Mouse (Mus musculus) lung, embryonic 16.5 days (tissue): ENCODE measurements around the gene Lgals3. TPM values are rescaled to one million over a fixed set of nuclear protein-coding genes. Genes with fewer than 3 reads are reported as not detected.

Source experiments
- ATAC-seq: fragments of 200-750 bp; cut with Nextera tagmentation; 2 replicates; pipeline ENCODE4 v1.8.0; 2017; ENCODE audit warnings: low read depth, mild to moderate bottlenecking, moderate library complexity
- H3K27ac ChIP-seq: fragments of 300-500 bp; sonication (generic); 2 replicates; pipeline ENCODE4 v1.5.1; 2014; ENCODE audit warnings: mild to moderate bottlenecking, control low read depth, low read length
- H3K27me3 ChIP-seq: fragments of 300-500 bp; sonication (generic); 2 replicates; pipeline ENCODE4 v1.6.1; 2014; ENCODE audit warnings: low read depth, low read length, mixed read lengths; ENCODE audit not compliant: control insufficient read depth, insufficient read depth
- H3K36me3 ChIP-seq: fragments of 300-500 bp; sonication (generic); 2 replicates; pipeline ENCODE4 v1.6.1; 2014; ENCODE audit warnings: low read length; ENCODE audit not compliant: control insufficient read depth, insufficient read depth
- H3K4me1 ChIP-seq: fragments of 300-500 bp; sonication (generic); replicated peaks from 2 replicates; pipeline ENCODE4 v1.6.1; 2014; ENCODE audit warnings: low read length, mixed read lengths; ENCODE audit not compliant: control insufficient read depth, insufficient read depth
- H3K4me2 ChIP-seq: fragments of 300-500 bp; sonication (generic); 2 replicates; pipeline ENCODE4 v1.6.1; 2014; ENCODE audit warnings: low read depth, low read length, control low read depth
- H3K4me3 ChIP-seq: fragments of 300-500 bp; sonication (generic); 2 replicates; pipeline ENCODE4 v1.5.1; 2014; ENCODE audit warnings: mild to moderate bottlenecking, low read length, control low read depth
- H3K9ac ChIP-seq: fragments of 300-500 bp; sonication (generic); 2 replicates; pipeline ENCODE4 v1.6.1; 2014; ENCODE audit warnings: low read length, control low read depth
- H3K9me3 ChIP-seq: fragments of 300-500 bp; sonication (generic); 2 replicates; pipeline ENCODE4 v1.6.1; 2016; ENCODE audit warnings: low read length; ENCODE audit not compliant: control insufficient read depth
- WGBS: fragments of 180-500 bp; shearing (Covaris S2); extraction: QIAGEN DNeasy Blood & Tissue Kit; methylation state at CpG from one replicate; pipeline ENCODE4 v1.1.7; 2014; 5-methylcytosine and 5-hydroxymethylcytosine counted together
- polyA plus RNA-seq: library from polyadenylated mRNA; unstranded; fragments of >200 nt; fragmentation: Nextera tagmentation; extraction: Ambion mirVana; gene quantifications from 2 replicates; pipeline ENCODE4 v1.2.1, GENCODE M21; 2015

Lgals3 gene
- polyA plus RNA-seq, 1 experiment from 2014 or later, result 67.9 TPM

GRCm38 (mm10) chr14:47417346-47417745 is 49.8 kb downstream of the Lgals3 start:
- peak overlapping the region; percentile 73 for H3K9ac ChIP-seq
- peak overlapping the region; percentile 79 for H3K4me2 ChIP-seq
- H3K9me3 ChIP-seq, result no peaks in the 10 kb centered on the region
- 21% methylated on average over 3 of the region's 3 CpGs for WGBS
- H3K27me3 ChIP-seq, result no peaks in the 10 kb centered on the region
- H3K4me1 ChIP-seq, result peaks cover 13% of the 10 kb centered on the region
- peak overlapping the region; percentile 71 for H3K27ac ChIP-seq
- no peak for ATAC-seq
- H3K36me3 ChIP-seq, result peaks cover 23% of the 10 kb centered on the region
- H3K4me3 ChIP-seq, result peak overlapping the region; percentile 76

GRCm38 (mm10) chr14:47417775-47418665 is 50.5 kb downstream of the Lgals3 start, which contains the start of gene Dlgap5:
Gene Dlgap5, minus strand, starts transcription at chr14:47418407.
- ATAC-seq, result peak; percentile 98
- peak within 1 kb of the TSS; percentile 76 for H3K4me3 ChIP-seq
- peaks cover 18% of the 10 kb centered on the region for H3K36me3 ChIP-seq
- peak within 1 kb of the TSS; percentile 71 for H3K27ac ChIP-seq
- H3K4me2 ChIP-seq, result peak within 1 kb of the TSS; percentile 79
- peak within 1 kb of the TSS; percentile 73 for H3K9ac ChIP-seq
- peaks cover 13% of the 10 kb centered on the region for H3K4me1 ChIP-seq
- 1% methylated on average over 36 of the region's 36 CpGs for WGBS
- H3K9me3 ChIP-seq, result no peaks in the 10 kb centered on the region
- H3K27me3 ChIP-seq, result no peaks in the 10 kb centered on the region

- H3K9ac ChIP-seq, result peak overlapping the region; percentile 62
- peak; percentile 35 for ATAC-seq
- H3K27ac ChIP-seq, result peak overlapping the region; percentile 67
Measured at GRCm38 (mm10) chr14:47418666-47418991, 51.1 kb downstream of the Lgals3 start.

GRCm38 (mm10) chr14:47419034-47419625 is 51.6 kb downstream of the Lgals3 start:
- Histone ChIP-seq H3K4me2 (no peak overlapping the region), H3K9me3 (no peaks in the 10 kb centered on the region), H3K4me1 (peaks cover 13% of the 10 kb centered on the region), H3K27me3 (no peaks in the 10 kb centered on the region), H3K36me3 (peaks cover 16% of the 10 kb centered on the region), H3K4me3 (no peak overlapping the region), H3K27ac (no peak overlapping the region; the same call in 1 of the 2 replicates), H3K9ac (no peak overlapping the region)
- ATAC-seq, result no peak
- 67% methylated on average over 9 of the region's 9 CpGs for WGBS

More at GRCm38 (mm10) chr14:47418666-47418991, 51.1 kb downstream of the Lgals3 start:
- Histone ChIP-seq H3K4me1 (peaks cover 13% of the 10 kb centered on the region), H3K9me3 (no peaks in the 10 kb centered on the region), H3K36me3 (peaks cover 18% of the 10 kb centered on the region), H3K4me2 (peak overlapping the region; percentile 79), H3K4me3 (peak overlapping the region; percentile 76), H3K27me3 (no peaks in the 10 kb centered on the region)
- WGBS, result 20% methylated on average over 5 of the region's 5 CpGs

- Histone ChIP-seq H3K27me3 (no peaks in the 10 kb centered on the region), H3K9ac (no peak overlapping the region), H3K4me2 (no peak overlapping the region), H3K9me3 (no peaks in the 10 kb centered on the region), H3K27ac (no peak overlapping the region), H3K4me3 (no peak overlapping the region), H3K4me1 (peaks cover 13% of the 10 kb centered on the region), H3K36me3 (peaks cover 13% of the 10 kb centered on the region)
- WGBS, result 88% methylated on average over 24 of the region's 24 CpGs
- no peak for ATAC-seq
Measured at GRCm38 (mm10) chr14:47419723-47420276, 52.2 kb downstream of the Lgals3 start.

GRCm38 (mm10) chr14:47421606-47422005 is 54.1 kb downstream of the Lgals3 start:
- Histone ChIP-seq H3K9ac (no peak overlapping the region), H3K4me2 (no peak overlapping the region), H3K9me3 (no peaks in the 10 kb centered on the region), H3K4me1 (peaks cover 13% of the 10 kb centered on the region), H3K27me3 (no peaks in the 10 kb centered on the region), H3K36me3 (no peaks in the 10 kb centered on the region), H3K4me3 (no peak overlapping the region), H3K27ac (no peak overlapping the region)
- 28% methylated on average over 2 of the region's 2 CpGs for WGBS
- no peak for ATAC-seq

- Histone ChIP-seq H3K36me3 (no peaks in the 10 kb centered on the region), H3K4me3 (no peak overlapping the region), H3K9me3 (no peaks in the 10 kb centered on the region), H3K27ac (no peak overlapping the region), H3K27me3 (no peaks in the 10 kb centered on the region), H3K9ac (no peak overlapping the region), H3K4me2 (no peak overlapping the region), H3K4me1 (peaks cover 5% of the 10 kb centered on the region)
- ATAC-seq, result no peak
- WGBS, result 72% methylated on average over 4 of the region's 4 CpGs
Measured at GRCm38 (mm10) chr14:47422466-47422865, 54.9 kb downstream of the Lgals3 start.

- H3K27ac ChIP-seq, result no peak overlapping the region
- no peaks in the 10 kb centered on the region for H3K27me3 ChIP-seq
- H3K9me3 ChIP-seq, result no peaks in the 10 kb centered on the region
- no peaks in the 10 kb centered on the region for H3K36me3 ChIP-seq
- ATAC-seq, result no peak
- H3K4me1 ChIP-seq, result no peaks in the 10 kb centered on the region
- no peak overlapping the region for H3K4me3 ChIP-seq
- no peak overlapping the region for H3K4me2 ChIP-seq
- no peak overlapping the region for H3K9ac ChIP-seq
Measured at GRCm38 (mm10) chr14:47432987-47433386, 65.4 kb downstream of the Lgals3 start.
